Mouse (Mus musculus) R1 (cell line): ENCODE measurements around the gene Scamp2.

ENCODE experiments used
- DNase-seq: peaks from one replicate; pipeline ENCODE4 v3.0.0-alpha.2; 2018; ENCODE audit warnings: low read depth, low spot score

The Scamp2 gene

DNA sequence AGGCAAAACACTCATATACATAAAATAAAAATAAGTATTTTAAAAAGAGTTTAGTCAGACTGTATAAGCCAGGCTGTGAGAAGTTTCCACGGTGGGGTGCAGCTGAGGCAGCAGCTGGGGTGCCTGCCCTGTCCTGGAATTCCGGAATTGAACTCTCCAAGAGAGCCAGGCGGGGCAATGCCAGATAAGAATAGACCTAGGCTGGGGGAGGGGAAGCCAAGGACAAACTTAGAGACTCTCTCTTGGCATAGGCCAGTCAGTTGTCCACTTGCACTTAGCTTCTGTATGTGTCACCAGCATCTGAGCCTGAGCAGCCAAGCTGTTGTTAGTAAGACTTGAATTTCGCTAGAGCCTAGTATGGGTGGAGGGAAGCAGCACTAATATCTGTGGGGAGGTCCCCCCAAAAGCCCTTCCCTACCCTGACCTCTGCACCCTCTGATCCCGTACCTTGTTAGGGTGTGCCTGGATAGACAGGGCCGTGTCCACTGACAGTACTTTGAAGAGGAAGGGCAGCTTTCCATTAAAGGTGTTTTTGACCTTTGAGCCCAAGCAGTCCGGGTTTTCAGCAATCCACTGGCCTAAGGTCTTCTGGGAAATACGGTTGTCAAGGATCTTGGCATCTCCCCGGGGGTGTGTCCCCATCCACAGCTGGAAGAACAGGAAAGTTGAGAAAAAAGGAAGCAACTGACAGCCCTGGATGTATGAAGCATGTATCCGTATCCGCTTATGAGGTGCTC is 10.4 kb upstream of the Scamp2 start:
- no peak for DNase-seq

DNA sequence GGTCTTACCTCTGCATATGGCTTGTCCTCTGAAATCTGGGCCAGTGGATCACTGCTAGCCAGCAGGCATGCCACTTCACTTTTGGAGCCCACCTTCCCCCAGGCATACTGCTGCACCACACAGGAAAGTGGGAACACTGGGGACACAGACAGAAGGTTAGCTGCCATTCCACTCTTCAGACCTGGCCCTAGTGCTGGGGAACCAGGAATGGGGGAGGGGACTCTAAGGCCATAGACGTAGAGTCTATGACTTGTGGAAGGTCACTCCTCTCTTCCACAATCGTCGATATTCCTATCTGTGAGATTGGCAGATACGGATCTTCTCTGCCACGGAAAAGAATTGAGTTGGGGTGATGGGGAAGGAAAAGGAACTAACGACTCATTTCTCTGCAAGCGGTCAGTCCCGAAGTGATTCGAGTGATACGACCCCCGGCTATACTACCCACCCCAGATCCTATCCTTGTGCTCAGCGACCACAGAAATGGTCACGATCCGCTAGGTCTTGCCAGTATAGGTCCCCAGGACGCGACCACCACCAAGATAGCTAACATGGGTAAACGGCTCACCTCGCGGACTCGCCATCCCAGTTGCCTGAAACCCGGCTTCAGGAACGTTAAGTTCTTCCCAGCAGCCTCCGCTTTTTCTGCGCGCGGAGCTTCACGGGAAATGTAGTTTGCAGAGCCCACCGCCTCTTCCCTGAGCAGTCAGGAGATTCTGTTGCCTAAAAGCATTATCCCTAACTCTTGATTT is 8.4 kb upstream of the Scamp2 start, which contains the start of gene Mpi:
TSS of gene Mpi (minus strand) at position 625 of the 749 bp plus-strand sequence.
- peak; percentile 78 for DNase-seq

GRCm38 (mm10) chr9:57553119-57553518 is 7.6 kb upstream of the Scamp2 start:
- DNase-seq, result no peak

- DNase-seq, result no peak
Observed at GRCm38 (mm10) chr9:57554753-57555152, 6.0 kb upstream of the Scamp2 start.

- no peak for DNase-seq
Observed at GRCm38 (mm10) chr9:57557215-57557614, 3.5 kb upstream of the Scamp2 start.

GRCm38 (mm10) chr9:57558625-57559024 is 2.1 kb upstream of the Scamp2 start:
- DNase-seq, result no peak

- no peak for DNase-seq
Observed at GRCm38 (mm10) chr9:57559568-57559967, 1.2 kb upstream of the Scamp2 start.

DNA sequence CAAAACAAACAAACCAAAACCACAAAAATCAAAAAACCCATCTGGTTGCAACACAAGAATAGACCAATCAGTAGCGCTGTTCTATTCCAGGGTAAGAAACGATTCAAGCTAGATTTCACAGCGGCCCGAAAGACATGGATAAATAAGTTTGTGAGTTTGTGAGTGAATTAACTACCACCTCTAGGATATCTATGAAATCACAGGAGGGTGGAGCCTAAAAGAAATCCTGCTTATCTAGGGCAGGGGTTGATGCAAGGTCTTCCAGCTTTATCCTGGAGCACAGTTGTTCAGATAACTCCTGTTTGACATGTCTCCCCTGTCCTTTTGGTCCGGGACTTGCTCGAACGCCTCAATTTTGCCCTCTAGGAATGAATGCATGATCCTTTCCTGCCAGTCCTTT is 480 bp upstream of the Scamp2 start:
- DNase-seq, result no peak

DNA sequence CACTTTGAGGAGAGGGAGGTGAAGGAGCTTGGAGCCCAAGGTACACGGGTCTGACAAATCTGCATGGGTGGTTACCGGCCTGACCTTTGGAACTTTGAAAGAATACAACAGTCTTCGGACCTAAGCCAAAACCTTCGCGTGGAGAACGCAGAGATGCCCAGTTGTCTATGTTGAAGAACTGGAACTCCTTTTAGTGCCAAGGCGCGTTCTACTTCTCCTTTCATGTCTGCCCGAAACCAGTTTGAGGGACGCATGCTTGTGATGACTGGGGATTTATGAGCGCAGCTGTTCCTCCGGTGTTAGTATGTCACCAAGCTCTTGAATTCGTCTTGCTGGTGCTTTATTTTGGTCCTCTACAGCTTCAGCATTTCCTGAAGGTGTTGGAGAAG is 962 bp downstream of the Scamp2 start:
- no peak for DNase-seq

DNA sequence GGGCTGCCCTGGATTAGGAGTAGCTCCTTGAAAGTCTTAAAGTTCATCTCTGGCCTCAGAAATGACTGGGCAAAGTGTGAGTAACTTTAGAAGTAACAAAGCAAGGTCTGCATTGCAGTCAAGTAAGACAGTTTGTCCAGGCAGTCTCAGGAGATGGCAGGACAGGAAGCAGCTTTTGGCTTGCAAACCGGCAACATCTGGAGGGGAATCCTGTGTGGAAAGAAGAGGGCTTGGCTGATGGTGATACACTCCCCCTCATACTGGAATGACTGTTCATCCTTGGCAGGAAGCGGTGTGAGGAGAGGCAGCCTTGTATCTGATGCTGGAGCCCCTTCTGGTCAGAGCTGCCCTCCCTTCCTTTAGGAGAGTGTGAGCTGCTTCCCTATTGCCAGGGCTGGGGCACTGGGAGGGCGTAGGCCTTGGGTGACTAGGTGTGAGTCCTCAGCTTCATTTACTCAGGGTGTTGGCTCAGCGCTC is 2.2 kb downstream of the Scamp2 start:
- DNase-seq, result no peak

GRCm38 (mm10) chr9:57564609-57565008 is 3.9 kb downstream of the Scamp2 start:
- DNase-seq, result no peak

GRCm38 (mm10) chr9:57565741-57566221 is 5.0 kb downstream of the Scamp2 start:
- DNase-seq, result no peak

GRCm38 (mm10) chr9:57566846-57567245 is 6.1 kb downstream of the Scamp2 start:
- peak; percentile 85 for DNase-seq

DNA sequence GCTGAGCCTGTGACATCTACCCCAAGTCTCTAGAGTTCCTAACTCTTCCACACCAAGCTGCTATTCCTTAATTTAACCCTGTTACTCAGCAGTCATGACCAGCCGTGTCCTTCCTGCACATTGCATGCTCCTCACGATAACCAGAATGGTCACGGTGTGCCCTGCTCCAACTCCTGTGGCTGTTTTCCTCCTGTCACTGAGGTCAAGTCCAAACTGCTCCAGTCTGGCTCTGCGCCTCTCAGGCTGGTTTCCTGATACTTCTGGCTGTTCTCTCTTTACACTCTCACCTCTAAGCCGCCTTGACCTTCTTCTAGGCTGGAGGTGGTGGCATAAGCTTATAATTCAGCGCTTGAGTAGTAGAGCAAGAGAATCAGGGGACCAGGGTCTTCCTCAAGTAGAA is 7.8 kb downstream of the Scamp2 start:
- DNase-seq, result no peak

- DNase-seq, result no peak
Observed at GRCm38 (mm10) chr9:57574397-57574796, 13.7 kb downstream of the Scamp2 start.

DNA sequence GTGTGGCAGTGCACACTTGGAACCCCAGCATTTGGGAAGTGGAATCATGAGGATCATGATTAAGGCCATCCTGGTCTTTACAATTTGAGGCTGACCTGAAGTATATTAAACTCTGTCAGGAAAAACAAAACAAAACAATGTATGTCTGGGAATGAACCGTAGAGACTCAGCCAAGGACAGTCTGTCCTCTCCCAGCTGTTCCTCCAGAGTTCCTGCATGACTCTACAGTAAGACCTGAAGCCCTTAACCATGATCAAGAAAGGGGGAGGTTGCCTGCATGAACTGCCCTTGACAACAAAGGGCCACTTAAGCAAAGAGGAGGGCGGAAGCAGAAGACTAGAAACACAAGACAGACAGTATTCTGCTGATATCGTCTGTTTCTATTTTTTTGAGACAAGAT is 14.8 kb downstream of the Scamp2 start:
- DNase-seq, result no peak

DNA sequence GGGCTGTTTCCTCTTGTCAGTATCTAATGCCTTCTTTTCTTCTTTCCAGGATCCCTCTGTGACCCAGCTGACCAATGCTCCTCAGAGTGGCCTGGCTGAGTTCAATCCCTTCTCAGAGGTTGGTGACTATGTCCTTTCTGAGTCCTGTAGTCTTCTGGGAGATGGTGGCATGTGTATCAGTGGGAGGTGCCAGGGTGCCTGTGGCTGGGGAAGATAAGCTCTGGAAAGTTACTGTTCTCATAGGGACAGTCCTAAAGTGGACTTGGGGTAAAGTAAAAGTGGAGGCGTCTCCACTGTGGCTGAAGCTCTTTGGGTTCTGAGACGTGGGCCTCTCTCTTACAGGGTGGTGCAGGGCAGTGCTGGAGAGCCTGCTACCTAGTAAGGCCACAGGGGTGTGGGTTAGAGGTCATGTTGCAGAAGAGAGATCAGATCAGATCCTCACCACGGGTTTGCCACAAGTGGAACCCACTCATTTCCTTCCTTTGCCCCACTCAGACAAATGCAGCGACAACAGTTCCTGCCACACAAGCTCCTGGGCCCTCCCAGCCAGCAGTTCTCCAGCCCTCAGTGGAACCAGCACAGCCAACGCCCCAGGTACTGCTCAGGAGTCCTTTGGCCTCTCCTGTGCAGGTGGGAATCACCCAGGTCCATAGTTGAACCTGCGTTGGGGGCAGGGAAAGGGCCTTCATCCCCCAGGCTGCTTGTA is 16.6 kb downstream of the Scamp2 start:
- no peak for DNase-seq

DNA sequence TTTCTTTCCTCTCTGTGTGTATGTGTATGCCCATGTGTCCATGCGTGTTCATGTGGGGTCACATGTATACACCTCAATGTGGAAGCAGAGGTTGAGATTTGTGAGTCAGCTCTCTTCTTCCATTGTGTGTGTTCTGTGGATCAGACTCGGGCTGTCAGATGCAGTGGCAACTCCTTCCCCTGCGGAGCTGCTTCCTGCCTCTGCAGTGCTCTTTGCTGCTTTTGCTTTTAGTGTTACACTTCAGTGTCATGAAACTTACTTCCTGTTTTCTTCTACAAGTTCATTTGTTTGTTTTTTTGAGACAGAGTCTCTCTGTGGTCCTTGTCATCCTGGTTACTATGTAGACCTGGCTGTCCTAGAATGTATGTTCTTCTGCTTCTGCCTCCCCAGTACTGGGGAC is 24.2 kb downstream of the Scamp2 start:
- DNase-seq, result no peak

GRCm38 (mm10) chr9:57589224-57590126 is 28.7 kb downstream of the Scamp2 start, which contains the start of gene Ulk3:
TSS of gene Ulk3 (plus strand) at chr9:57589452.
- DNase-seq, result peak; percentile 94

GRCm38 (mm10) chr9:57590726-57591125 is 30.0 kb downstream of the Scamp2 start:
- DNase-seq, result peak; percentile 28
